2 mouse cellular contexts compared by ENCODE assay signal in the genomic region with DNA sequence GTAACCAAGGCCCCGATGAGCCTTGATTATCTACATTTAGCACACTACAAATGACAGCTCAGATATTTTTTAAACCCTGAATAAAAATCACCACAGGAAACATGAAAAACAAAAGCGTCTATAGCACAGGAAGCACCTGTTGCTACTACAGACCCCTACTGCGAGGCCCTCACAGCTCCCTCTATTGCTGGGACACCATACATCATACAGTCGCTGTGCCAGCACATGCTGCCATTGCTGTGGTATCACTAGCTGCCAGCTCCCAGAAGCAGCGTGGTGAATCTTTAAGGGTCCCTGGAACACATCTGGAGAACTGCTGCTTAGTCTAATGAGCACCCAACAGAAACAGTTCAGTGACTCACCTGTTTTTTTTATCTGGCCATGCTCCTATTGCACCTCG.
"Had no signal": no experiment of that assay in that cellular context is flagged by ENCODE, and none has a peak within 500 bp of the region (broad histone marks: within the 10 kb centered on the region; RNA-seq: fewer than 3 reads in every experiment).

No protein-coding gene starts in this region.

- DNase-seq: kidney, adult 8-10 months; right cerebral cortex, postnatal 25 days had no signal
